Mouse (Mus musculus) stomach, postnatal 0 days (tissue): ENCODE measurements around the gene Hoxa9.

Experiments
- CTCF ChIP-seq: IDR thresholded peaks from 2 replicates; pipeline ENCODE4 v1.5.1; 2016; ENCODE audit warnings: antibody characterized with exemption, low read depth, mild to moderate bottlenecking, moderate library complexity
- EP300 ChIP-seq: optimal IDR thresholded peaks from 2 replicates; pipeline ENCODE3; 2016; ENCODE audit warnings: antibody characterized with exemption

- TF ChIP-seq CTCF (no peak), EP300 (no peak)
Observed at GRCm38 (mm10) chr6:52213119-52213986, 17.5 kb downstream of the Hoxa9 start, which contains the start of the genes Hoxa3 and Gm28308.
